8 mouse cellular contexts compared by ENCODE assay signal in the genomic region with DNA sequence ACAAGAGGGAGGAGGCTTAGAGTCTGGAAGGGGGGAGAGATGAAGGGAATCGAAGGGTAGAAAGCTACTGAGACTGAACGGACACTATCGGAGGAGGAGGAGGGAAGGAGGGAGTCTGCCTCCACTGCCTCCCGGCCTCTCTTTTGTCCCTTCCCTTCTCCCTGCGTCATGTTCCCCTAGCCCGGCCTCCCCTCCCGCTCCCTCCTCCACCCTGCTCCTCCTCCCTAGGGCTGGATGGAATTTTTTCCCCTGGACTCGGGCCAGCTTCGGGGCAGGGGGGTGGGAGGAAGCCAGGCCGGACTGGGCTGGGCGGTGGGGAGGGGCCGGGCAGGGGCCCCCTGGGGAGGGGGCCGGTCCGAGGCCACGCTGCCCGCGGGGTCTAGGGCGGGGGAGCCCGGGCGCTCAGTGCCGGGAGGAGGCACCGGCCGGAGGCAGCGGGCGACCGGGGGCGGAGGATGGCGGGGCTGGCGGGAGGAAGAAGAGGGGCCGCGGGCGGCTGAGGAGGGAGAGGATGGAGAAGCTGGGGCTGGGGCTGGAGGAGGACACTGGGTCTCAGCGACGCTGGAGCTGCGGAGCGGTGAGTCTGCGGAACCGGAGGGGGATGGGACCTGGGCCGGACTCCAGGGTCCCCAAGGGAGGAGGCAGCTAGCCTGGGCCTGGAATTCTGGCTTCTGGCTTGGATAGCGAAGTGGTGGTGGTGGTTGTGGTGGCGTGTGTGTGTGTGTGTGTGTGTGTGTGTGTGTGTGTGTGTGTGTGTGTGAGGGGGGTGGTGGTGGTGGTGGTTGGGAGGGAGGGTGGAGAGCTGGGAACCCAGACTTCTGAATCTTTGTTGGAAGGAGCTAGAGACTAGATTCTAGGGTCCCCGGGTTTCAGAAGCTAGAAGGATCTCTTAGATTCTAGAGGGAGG. TPM values are rescaled to one million over a fixed set of nuclear protein-coding genes. Genes with fewer than 3 reads are reported as not detected.
DNase-seq lines count a peak whose midpoint lies in the region; ATAC-seq and TF ChIP-seq lines count a peak whose summit lies in the region.

A gene (plus strand): TSS at position 408 of the 907 bp plus-strand sequence.

- no peaks in the 10 kb centered on the region for H3K9me3 ChIP-seq in G1E (replicated peaks)
- no peaks in the 10 kb centered on the region for H3K9me3 ChIP-seq in forebrain, postnatal 0 days (ENCODE audit: low read length)
- no peaks in the 10 kb centered on the region for H3K9me3 ChIP-seq in liver, postnatal 0 days (ENCODE audit: low read length)
- no peaks in the 10 kb centered on the region for H3K9me3 ChIP-seq in neural tube, embryonic 14.5 days (ENCODE audit: control insufficient read depth, low read length)

- H3K27me3 ChIP-seq in G1E (ENCODE audit: insufficient read depth, low read length) = peaks cover 37% of the 10 kb centered on the region
- H3K27me3 ChIP-seq in forebrain, postnatal 0 days (ENCODE audit: insufficient read depth, low read length) = no peaks in the 10 kb centered on the region
- H3K27me3 ChIP-seq in liver, postnatal 0 days (ENCODE audit: insufficient read depth, low read length) = peaks cover 11% of the 10 kb centered on the region; the same call in 1 of the 2 replicates
- H3K27me3 ChIP-seq in neural tube, embryonic 14.5 days (ENCODE audit: control insufficient read depth, insufficient read depth, low read length) = no peaks in the 10 kb centered on the region

- peak within 1 kb of the TSS; percentile 74 for H3K4me3 ChIP-seq in G1E (ENCODE audit: low read depth, low read length)
- peak within 1 kb of the TSS; percentile 92 for H3K4me3 ChIP-seq in forebrain, postnatal 0 days (ENCODE audit: low read depth, low read length)
- H3K4me3 ChIP-seq in liver, postnatal 0 days (ENCODE audit: low read depth, low read length) = peak within 1 kb of the TSS; percentile 70
- peak within 1 kb of the TSS; percentile 81 for H3K4me3 ChIP-seq in neural tube, embryonic 14.5 days (ENCODE audit: low read depth, low read length)

- intact Hi-C loops in heart, postnatal 14 days (cut with DNase I) = loop anchor here (10.0 kb wide), 1 partner anchor 202 kb away; a partner anchor contains a TSS

- no peak for TF ChIP-seq CTCF in G1E (IDR thresholded peaks at IDR 0.05; ENCODE audit: low read depth, low read length)
- no peak for TF ChIP-seq CTCF in forebrain, postnatal 0 days (IDR thresholded peaks at IDR 0.05; ENCODE audit: low read depth)
- no peak for TF ChIP-seq CTCF in liver, postnatal 0 days (IDR thresholded peaks at IDR 0.05; ENCODE audit: low read depth)

- H3K9ac ChIP-seq in forebrain, postnatal 0 days = peak within 1 kb of the TSS; percentile 98
- peak within 1 kb of the TSS; percentile 66 for H3K9ac ChIP-seq in liver, postnatal 0 days (replicated peaks)
- H3K9ac ChIP-seq in neural tube, embryonic 14.5 days (replicated peaks; ENCODE audit: low read depth, low read length) = peak within 1 kb of the TSS; percentile 99

- peak within 1 kb of the TSS; percentile 100 for H3K27ac ChIP-seq in forebrain, postnatal 0 days (ENCODE audit: low read depth, low read length)
- peak within 1 kb of the TSS; percentile 83 for H3K27ac ChIP-seq in liver, postnatal 0 days (ENCODE audit: low read depth)
- H3K27ac ChIP-seq in neural tube, embryonic 14.5 days (ENCODE audit: low read depth, low read length) = peak within 1 kb of the TSS; percentile 98

- ATAC-seq in G1E (ENCODE audit: extremely low read depth, insufficient number of reproducible peaks, low FRiP score, poor library complexity, severe bottlenecking) = peak; percentile 54
- ATAC-seq in forebrain, postnatal 0 days = peak; percentile 86
- ATAC-seq in liver, postnatal 0 days = peak; percentile 78
- peak; percentile 81 for ATAC-seq in neural tube, embryonic 14.5 days (ENCODE audit: low read depth)

- peak; percentile 53 for DNase-seq in G1E (ENCODE audit: low spot score)
- peak; percentile 95 to 96 for DNase-seq in cerebellum, adult 18-20 months
- DNase-seq in forebrain, postnatal 0 days = peak; percentile 89
- peak; percentile 96 to 97 for DNase-seq in heart, postnatal 14 days
- peak; percentile 97 for DNase-seq in kidney, postnatal 4 days
- DNase-seq in liver, postnatal 0 days = peak; percentile 81
- DNase-seq in urinary bladder, postnatal 10 days (ENCODE audit: low spot score) = peak; percentile 90

- WGBS in forebrain, postnatal 0 days = under 1% methylated on average over 36 of the region's 42 CpGs
- under 1% methylated on average over 36 of the region's 42 CpGs for WGBS in liver, postnatal 0 days (ENCODE audit: insufficient replicate concordance)
- under 1% methylated on average over 35 of the region's 42 CpGs for WGBS in neural tube, embryonic 14.5 days

- no peaks in the 10 kb centered on the region for H3K36me3 ChIP-seq in G1E (replicated peaks)
- H3K36me3 ChIP-seq in forebrain, postnatal 0 days (ENCODE audit: insufficient read depth) = 0 out of 2 replicates have a peak, but pooled peaks cover 3% of the 10 kb centered on the region
- no peaks in the 10 kb centered on the region for H3K36me3 ChIP-seq in liver, postnatal 0 days (replicated peaks; ENCODE audit: insufficient read depth, low read length)
- peaks cover 6% of the 10 kb centered on the region; the same call in 1 of the 2 replicates for H3K36me3 ChIP-seq in neural tube, embryonic 14.5 days (ENCODE audit: control insufficient read depth, insufficient read depth, low read length)

- H3K4me1 ChIP-seq in G1E (ENCODE audit: insufficient read depth, low read depth, low read length) = peaks cover 40% of the 10 kb centered on the region
- peaks cover 24% of the 10 kb centered on the region for H3K4me1 ChIP-seq in forebrain, postnatal 0 days (ENCODE audit: insufficient read depth)
- H3K4me1 ChIP-seq in liver, postnatal 0 days (ENCODE audit: insufficient read depth) = 0 out of 2 replicates have a peak, but pooled peaks cover 5% of the 10 kb centered on the region
- peaks cover 23% of the 10 kb centered on the region for H3K4me1 ChIP-seq in neural tube, embryonic 14.5 days (ENCODE audit: control insufficient read depth, insufficient read depth, low read length)

- no peak for TF ChIP-seq EP300 in liver, postnatal 0 days (IDR thresholded peaks at IDR 0.05; ENCODE audit: low read depth)

- H3K4me2 ChIP-seq in forebrain, postnatal 0 days (ENCODE audit: low read depth) = peak within 1 kb of the TSS; percentile 90
- peak within 1 kb of the TSS; percentile 77 for H3K4me2 ChIP-seq in liver, postnatal 0 days (ENCODE audit: low read depth, low read length)
- H3K4me2 ChIP-seq in neural tube, embryonic 14.5 days (ENCODE audit: low read depth, low read length) = peak within 1 kb of the TSS; percentile 97

RNA-seq across cellular contexts. Expression of the gene that starts here (rescaled TPM):
- total RNA-seq in G1E (2014; fragmentation: Nextera tagmentation) = 19.9 and 32.0 TPM in 2 replicates
- total RNA-seq in G1E (2017) = 2.4 and 4.5 TPM in 2 replicates
- 5.5 and 6.4 TPM in 2 replicates for polyA plus RNA-seq in G1E (2012)
- 18.5 and 20.8 TPM in 2 replicates for total RNA-seq in forebrain, postnatal 0 days (2014; rRNA removed)
- polyA plus RNA-seq in forebrain, postnatal 0 days (2015; fragmentation: Nextera tagmentation; extraction: Ambion mirVana) = 5.1 and 10.7 TPM in 2 replicates
- 10 to 100 TPM; 14.9 to 23.6 TPM for total RNA-seq in heart, postnatal 14 days (2021)
- 2.1 and 3.1 TPM in 2 replicates for polyA plus RNA-seq in liver, postnatal 0 days (2015; fragmentation: Nextera tagmentation; extraction: Ambion mirVana)
- polyA plus RNA-seq in neural tube, embryonic 14.5 days (2014; fragmentation: Nextera tagmentation; extraction: Ambion mirVana) = 21.4 and 29.1 TPM in 2 replicates

Comparison
In these comparisons a context has a peak if more than half of its experiments do, and no peak if none do; other contexts are left out.
1. Peak in every context shown above with its lines: DNase-seq, ATAC-seq, H3K4me3 ChIP-seq and H3K27ac ChIP-seq.